ENCODE assay signal across 8 mouse cellular contexts in the genomic region with DNA sequence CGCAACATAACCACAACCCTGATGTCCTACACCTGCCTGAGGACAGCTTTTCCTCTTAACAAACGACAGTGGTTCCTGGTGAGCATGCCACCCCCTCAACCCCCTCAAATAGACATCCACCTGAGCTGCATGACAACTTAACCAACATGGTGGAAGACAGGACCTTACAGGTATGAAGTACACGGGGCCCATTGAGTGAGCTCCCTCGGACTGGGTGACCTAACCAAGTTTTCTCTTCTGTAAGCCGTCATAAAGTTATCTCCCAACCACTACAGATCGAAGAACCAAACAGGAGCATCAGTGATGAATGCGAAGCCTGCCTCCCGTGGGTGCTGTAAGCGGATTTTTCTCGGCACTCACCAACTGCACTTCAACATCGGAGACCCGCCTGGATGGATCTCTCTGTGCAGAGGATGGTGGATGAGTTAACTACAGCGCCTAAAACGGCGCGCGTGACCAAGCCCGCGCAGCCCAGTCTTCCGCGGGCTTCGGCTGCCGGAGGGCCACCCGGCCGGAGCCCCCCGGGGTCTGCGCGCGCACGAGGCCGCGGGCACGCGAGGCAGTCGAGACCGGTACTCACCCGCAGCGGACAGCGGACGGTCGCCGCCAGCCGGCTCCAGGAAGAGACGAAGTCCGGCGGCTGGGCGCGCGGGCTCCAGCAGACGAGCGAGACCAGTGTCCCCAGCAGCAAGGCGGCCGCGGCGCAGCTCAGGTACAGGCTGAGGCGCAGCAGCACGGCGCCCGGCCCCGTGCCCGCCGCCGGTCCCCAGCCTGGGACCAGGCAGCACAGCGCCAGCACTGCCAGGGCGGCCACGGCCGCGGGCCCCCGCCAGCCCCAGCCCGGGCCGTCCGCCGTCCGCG. TPM values are rescaled to one million over a fixed set of nuclear protein-coding genes. Genes with fewer than 3 reads are reported as not detected.
DNase-seq lines count a peak whose midpoint lies in the region; ATAC-seq and TF ChIP-seq lines count a peak whose summit lies in the region.

A gene (plus strand): TSS at position 570 of the 861 bp plus-strand sequence.

- no peak within 1 kb of the TSS for H3K27ac ChIP-seq in embryonic facial prominence, embryonic 13.5 days
- peak within 1 kb of the TSS; percentile 90 for H3K27ac ChIP-seq in heart, embryonic 10.5 days
- H3K27ac ChIP-seq in kidney, embryonic 14.5 days (ENCODE audit: low read depth, low read length) = no peak within 1 kb of the TSS
- peak within 1 kb of the TSS; percentile 45 for H3K27ac ChIP-seq in liver, embryonic 15.5 days (replicated peaks)
- H3K27ac ChIP-seq in neural tube, embryonic 13.5 days (replicated peaks) = peak within 1 kb of the TSS; percentile 85

- peak within 1 kb of the TSS; percentile 93 for H3ac ChIP-seq in C2C12 (ENCODE audit: control insufficient read depth, insufficient read length, low read depth)

- peak within 1 kb of the TSS; percentile 88 for H3K9ac ChIP-seq in embryonic facial prominence, embryonic 13.5 days
- H3K9ac ChIP-seq in kidney, embryonic 14.5 days (ENCODE audit: low read depth, low read length) = peak within 1 kb of the TSS; percentile 84
- H3K9ac ChIP-seq in liver, embryonic 15.5 days = peak within 1 kb of the TSS; percentile 76
- peak within 1 kb of the TSS; percentile 94 for H3K9ac ChIP-seq in neural tube, embryonic 13.5 days

- H3K79me3 ChIP-seq in C2C12 (ENCODE audit: low read depth) = no peaks in the 10 kb centered on the region

- DNase-seq in adrenal gland, postnatal 10 days = peak; percentile 73
- DNase-seq in heart, embryonic 10.5 days (ENCODE audit: low spot score) = no peak
- peak; percentile 73 for DNase-seq in testis, postnatal 14 days (ENCODE audit: low spot score)

- H3K79me2 ChIP-seq in C2C12 (ENCODE audit: control insufficient read depth, insufficient read depth) = peaks cover 4% of the 10 kb centered on the region

- no peaks in the 10 kb centered on the region for H3K9me3 ChIP-seq in embryonic facial prominence, embryonic 13.5 days
- H3K9me3 ChIP-seq in heart, embryonic 10.5 days = no peaks in the 10 kb centered on the region
- H3K9me3 ChIP-seq in kidney, embryonic 14.5 days (ENCODE audit: control insufficient read depth, low read length) = no peaks in the 10 kb centered on the region
- no peaks in the 10 kb centered on the region for H3K9me3 ChIP-seq in liver, embryonic 15.5 days (replicated peaks)
- no peaks in the 10 kb centered on the region for H3K9me3 ChIP-seq in neural tube, embryonic 13.5 days

- H3K36me3 ChIP-seq in C2C12 (ENCODE audit: control insufficient read depth, insufficient read depth) = no peaks in the 10 kb centered on the region
- no peaks in the 10 kb centered on the region for H3K36me3 ChIP-seq in embryonic facial prominence, embryonic 13.5 days
- H3K36me3 ChIP-seq in heart, embryonic 10.5 days = no peaks in the 10 kb centered on the region
- no peaks in the 10 kb centered on the region for H3K36me3 ChIP-seq in kidney, embryonic 14.5 days (ENCODE audit: control insufficient read depth, insufficient read depth, low read length)
- no peaks in the 10 kb centered on the region for H3K36me3 ChIP-seq in liver, embryonic 15.5 days (replicated peaks)
- no peaks in the 10 kb centered on the region for H3K36me3 ChIP-seq in neural tube, embryonic 13.5 days

- peaks cover 16% of the 10 kb centered on the region for H3K4me1 ChIP-seq in embryonic facial prominence, embryonic 13.5 days
- peaks cover 27% of the 10 kb centered on the region for H3K4me1 ChIP-seq in heart, embryonic 10.5 days
- H3K4me1 ChIP-seq in kidney, embryonic 14.5 days (ENCODE audit: control insufficient read depth, insufficient read depth, low read length) = peaks cover 4% of the 10 kb centered on the region; the same call in 1 of the 2 replicates
- peaks cover 35% of the 10 kb centered on the region for H3K4me1 ChIP-seq in liver, embryonic 15.5 days (replicated peaks)
- peaks cover 42% of the 10 kb centered on the region for H3K4me1 ChIP-seq in neural tube, embryonic 13.5 days (replicated peaks)

- no peak for TF ChIP-seq CTCF in C2C12 (IDR thresholded peaks at IDR 0.05; ENCODE audit: control insufficient read depth, insufficient read depth, insufficient read length)

- 2% methylated on average over 59 of the region's 75 CpGs for WGBS in embryonic facial prominence, embryonic 13.5 days
- 2% methylated on average over 56 of the region's 75 CpGs for WGBS in heart, embryonic 10.5 days
- under 1% methylated on average over 72 of the region's 75 CpGs for WGBS in kidney, embryonic 14.5 days
- 1% methylated on average over 70 of the region's 75 CpGs for WGBS in liver, embryonic 15.5 days (ENCODE audit: insufficient replicate concordance)
- under 1% methylated on average over 61 of the region's 75 CpGs for WGBS in neural tube, embryonic 13.5 days

- peak within 1 kb of the TSS; percentile 91 for H3K4me2 ChIP-seq in embryonic facial prominence, embryonic 13.5 days
- peak within 1 kb of the TSS; percentile 92 for H3K4me2 ChIP-seq in kidney, embryonic 14.5 days (replicated peaks; ENCODE audit: low read depth, low read length)
- H3K4me2 ChIP-seq in liver, embryonic 15.5 days = peak within 1 kb of the TSS; percentile 99
- H3K4me2 ChIP-seq in neural tube, embryonic 13.5 days = peak within 1 kb of the TSS; percentile 88

- no peaks in the 10 kb centered on the region for H3K27me3 ChIP-seq in C2C12 (ENCODE audit: control insufficient read depth, insufficient read depth, insufficient read length)
- peaks cover 20% of the 10 kb centered on the region for H3K27me3 ChIP-seq in embryonic facial prominence, embryonic 13.5 days
- H3K27me3 ChIP-seq in heart, embryonic 10.5 days (ENCODE audit: insufficient read depth, poor library complexity, severe bottlenecking) = peaks cover 12% of the 10 kb centered on the region; the same call in 1 of the 2 replicates
- H3K27me3 ChIP-seq in kidney, embryonic 14.5 days (ENCODE audit: control insufficient read depth, insufficient read depth, low read length) = peaks cover 13% of the 10 kb centered on the region; the same call in 1 of the 2 replicates
- H3K27me3 ChIP-seq in liver, embryonic 15.5 days = peaks cover 39% of the 10 kb centered on the region
- H3K27me3 ChIP-seq in neural tube, embryonic 13.5 days = peaks cover 23% of the 10 kb centered on the region

- peak within 1 kb of the TSS; percentile 53 for H3K4me3 ChIP-seq in C2C12 (ENCODE audit: insufficient read depth, poor library complexity, severe bottlenecking)
- peak within 1 kb of the TSS; percentile 82 for H3K4me3 ChIP-seq in embryonic facial prominence, embryonic 13.5 days
- peak within 1 kb of the TSS; percentile 90 for H3K4me3 ChIP-seq in heart, embryonic 10.5 days
- H3K4me3 ChIP-seq in kidney, embryonic 14.5 days (ENCODE audit: low read length) = peak within 1 kb of the TSS; percentile 73
- H3K4me3 ChIP-seq in liver, embryonic 15.5 days (replicated peaks) = peak within 1 kb of the TSS; percentile 78
- H3K4me3 ChIP-seq in neural tube, embryonic 13.5 days = peak within 1 kb of the TSS; percentile 74

- peak; percentile 72 for ATAC-seq in embryonic facial prominence, embryonic 13.5 days (ENCODE audit: insufficient number of reproducible peaks, insufficient read depth, low FRiP score, low TSS enrichment, low read depth)
- ATAC-seq in kidney, embryonic 14.5 days (ENCODE audit: low FRiP score, low TSS enrichment) = peak; percentile 82
- peak; percentile 75 for ATAC-seq in liver, embryonic 15.5 days (ENCODE audit: insufficient read depth)
- ATAC-seq in neural tube, embryonic 13.5 days (ENCODE audit: low read depth) = peak; percentile 92

TF ChIP-seq in C2C12, 6 proteins besides CTCF, POLR2A, EP300 and RAD21:
- TF ChIP-seq CEBPB (IDR thresholded peaks at IDR 0.05; ENCODE audit: low read depth) (no peak), MAX (IDR thresholded peaks at IDR 0.05) (no peak), FOSL1 (IDR thresholded peaks at IDR 0.05; ENCODE audit: insufficient read depth, low read length, poor library complexity, severe bottlenecking) (no peak), MYOG (IDR thresholded peaks at IDR 0.05; ENCODE audit: control insufficient read depth, extremely low read depth, insufficient read length) (no peak), USF1 (IDR thresholded peaks at IDR 0.05; ENCODE audit: low read depth) (no peak), MYOD1 (IDR thresholded peaks at IDR 0.05; ENCODE audit: control insufficient read depth, insufficient read length, low read depth) (no peak)
TF ChIP-seq in C2C12: peak in this region for 0.

RNA-seq across cellular contexts. Expression of the gene that starts here (rescaled TPM):
- polyA plus RNA-seq in C2C12 (2012; fragmentation: generic; extraction: Trizol) = 2.4 TPM
- total RNA-seq in adrenal gland, postnatal 10 days (2021) = 10 to 100 TPM; 16.7 to 21.2 TPM
- 36.1 and 39.5 TPM in 2 replicates for polyA plus RNA-seq in embryonic facial prominence, embryonic 13.5 days (2015; fragmentation: Nextera tagmentation; extraction: Ambion mirVana)
- polyA plus RNA-seq in heart, embryonic 10.5 days (2016; fragmentation: Nextera tagmentation; extraction: Ambion mirVana) = 18.0 and 20.8 TPM in 2 replicates
- 28.8 and 30.9 TPM in 2 replicates for polyA plus RNA-seq in kidney, embryonic 14.5 days (2014; fragmentation: Nextera tagmentation; extraction: Ambion mirVana)
- polyA plus RNA-seq in liver, embryonic 15.5 days (2015; fragmentation: Nextera tagmentation; extraction: Ambion mirVana) = 5.8 and 6.9 TPM in 2 replicates
- 24.2 and 24.9 TPM in 2 replicates for polyA plus RNA-seq in neural tube, embryonic 13.5 days (2015; fragmentation: Nextera tagmentation; extraction: Ambion mirVana)

Comparison
In these comparisons a context has a peak if more than half of its experiments do, and no peak if none do; other contexts are left out.
1. H3K27ac ChIP-seq: peak in heart, embryonic 10.5 days (single experiment), liver, embryonic 15.5 days (single experiment) and neural tube, embryonic 13.5 days (single experiment); none in embryonic facial prominence, embryonic 13.5 days (single experiment) and kidney, embryonic 14.5 days (single experiment).
2. Peak in every context shown above with its lines, with median percentiles within 50 percentile points of each other: H3K4me3 ChIP-seq, ATAC-seq, H3K4me2 ChIP-seq and H3K9ac ChIP-seq.